Mouse (Mus musculus): ENCODE results near the gene Med19. TPM values are rescaled to one million over a fixed set of nuclear protein-coding genes. Genes with fewer than 3 reads are reported as not detected.
A peak's percentile ranks its signal among the peaks of the same experiment; 100 is the strongest.

Gene Med19
- polyA plus RNA-seq, 1 experiment from 2014 or later = 49.3 TPM

GRCm38 (mm10) chr2:84647051-84647568 is 31.1 kb upstream of the Med19 start:
- Histone ChIP-seq H3K4me1 (peaks cover 19% of the 10 kb centered on the region), H3K9ac (no peak overlapping the region), H3K4me2 (replicated peaks) (peak overlapping the region; percentile 84), H3K36me3 (no peaks in the 10 kb centered on the region), H3K4me3 (peak overlapping the region; percentile 39), H3K9me3 (replicated peaks) (no peaks in the 10 kb centered on the region), H3K27me3 (no peaks in the 10 kb centered on the region), H3K27ac (no peak overlapping the region)
- WGBS = 95% methylated on average over 6 of the region's 6 CpGs
- no peak for ATAC-seq (ENCODE audit: low FRiP score)

DNA sequence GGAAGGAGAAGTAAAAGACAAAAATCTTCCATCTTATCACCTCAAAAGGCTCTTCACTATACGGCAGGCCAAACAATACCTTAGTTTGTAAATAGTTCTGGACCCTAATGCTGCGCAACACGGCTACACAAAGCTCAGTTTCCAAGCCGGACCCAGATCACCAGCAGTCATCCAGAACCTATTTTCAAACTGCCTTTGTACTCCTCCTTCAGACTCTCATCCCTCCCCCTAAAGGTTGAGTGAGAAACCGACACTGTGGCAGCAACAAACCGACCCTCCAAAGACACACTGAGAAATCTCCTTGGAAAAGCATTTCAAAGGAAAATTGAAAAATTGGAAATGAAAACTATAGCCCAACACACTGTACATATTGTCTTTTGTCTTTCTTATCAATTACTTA is 29.8 kb upstream of the Med19 start:
- Histone ChIP-seq H3K36me3 (no peaks in the 10 kb centered on the region), H3K9ac (peak overlapping the region; percentile 60), H3K4me2 (replicated peaks) (peak overlapping the region; percentile 84), H3K27ac (peak overlapping the region; percentile 62), H3K9me3 (replicated peaks) (no peaks in the 10 kb centered on the region), H3K27me3 (no peaks in the 10 kb centered on the region), H3K4me1 (peaks cover 19% of the 10 kb centered on the region), H3K4me3 (peak overlapping the region; percentile 39)
- 30% methylated on average over 6 of the region's 6 CpGs for WGBS
- ATAC-seq (ENCODE audit: low FRiP score) = 0 out of 2 replicates have a peak, but pooled peaks have one; percentile 23

- H3K4me2 ChIP-seq (replicated peaks) = peak overlapping the region; percentile 84
- ATAC-seq (ENCODE audit: low FRiP score) = no peak
- no peaks in the 10 kb centered on the region for H3K27me3 ChIP-seq
- WGBS = 0% methylated on average over 10 of the region's 10 CpGs
- no peaks in the 10 kb centered on the region for H3K36me3 ChIP-seq
- peak overlapping the region; percentile 69 for H3K4me3 ChIP-seq
- H3K9ac ChIP-seq = peak overlapping the region; percentile 89
- no peaks in the 10 kb centered on the region for H3K9me3 ChIP-seq (replicated peaks)
- peaks cover 19% of the 10 kb centered on the region for H3K4me1 ChIP-seq
- peak overlapping the region; percentile 35 for H3K27ac ChIP-seq
These were observed 28.5 kb upstream of the Med19 start for GRCm38 (mm10) chr2:84649674-84650073.

- peak within 1 kb of the TSS; percentile 84 for H3K4me2 ChIP-seq (replicated peaks)
- no peaks in the 10 kb centered on the region for H3K9me3 ChIP-seq (replicated peaks)
- H3K4me1 ChIP-seq = peaks cover 19% of the 10 kb centered on the region
- H3K9ac ChIP-seq = peak within 1 kb of the TSS; percentile 89
- H3K27me3 ChIP-seq = no peaks in the 10 kb centered on the region
- no peaks in the 10 kb centered on the region for H3K36me3 ChIP-seq
- peak; percentile 96 for ATAC-seq (ENCODE audit: low FRiP score)
- 0% methylated on average over 15 of the region's 15 CpGs for WGBS
- H3K4me3 ChIP-seq = peak within 1 kb of the TSS; percentile 69
- peak within 1 kb of the TSS; percentile 94 for H3K27ac ChIP-seq
These were observed 27.6 kb upstream of the Med19 start, which contains the start of gene Ctnnd1 for GRCm38 (mm10) chr2:84650464-84651195. Gene Ctnnd1 (minus strand): TSS chr2:84650765.

- Histone ChIP-seq H3K4me2 (replicated peaks) (no peak overlapping the region), H3K4me3 (no peak overlapping the region), H3K27ac (no peak overlapping the region), H3K9me3 (replicated peaks) (no peaks in the 10 kb centered on the region), H3K4me1 (0 out of 2 replicates have a peak, but pooled peaks cover 5% of the 10 kb centered on the region), H3K36me3 (no peaks in the 10 kb centered on the region), H3K27me3 (no peaks in the 10 kb centered on the region), H3K9ac (no peak overlapping the region)
- ATAC-seq (ENCODE audit: low FRiP score) = no peak
These were observed 24.8 kb upstream of the Med19 start for GRCm38 (mm10) chr2:84653354-84653753.

DNA sequence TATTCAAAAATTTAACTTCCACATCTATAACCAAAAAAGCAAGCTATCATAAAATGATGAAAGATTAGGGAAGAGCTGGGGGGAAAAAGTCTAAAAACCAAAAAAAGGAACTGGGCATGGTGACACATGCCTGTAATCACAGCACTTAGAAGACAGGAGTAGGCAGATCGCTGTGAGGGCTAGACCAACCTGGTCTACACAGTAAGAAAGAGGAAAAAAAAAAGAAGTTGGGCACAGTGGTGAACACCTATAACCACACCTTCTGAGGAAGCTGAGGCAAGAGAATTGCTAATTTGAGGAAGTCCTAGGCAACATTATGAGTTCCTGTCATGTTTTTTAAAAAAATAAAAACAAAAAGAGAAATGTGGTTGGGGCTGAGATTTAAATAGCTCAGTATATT is 22.3 kb upstream of the Med19 start:
- no peak overlapping the region for H3K9ac ChIP-seq
- H3K9me3 ChIP-seq (replicated peaks) = no peaks in the 10 kb centered on the region
- no peaks in the 10 kb centered on the region for H3K36me3 ChIP-seq
- 69% methylated on average over 1 of the region's 1 CpGs for WGBS
- no peak overlapping the region for H3K4me2 ChIP-seq (replicated peaks)
- ATAC-seq (ENCODE audit: low FRiP score) = no peak
- no peak overlapping the region for H3K27ac ChIP-seq
- H3K4me1 ChIP-seq = 0 out of 2 replicates have a peak, but pooled peaks cover 3% of the 10 kb centered on the region
- H3K27me3 ChIP-seq = no peaks in the 10 kb centered on the region
- no peak overlapping the region for H3K4me3 ChIP-seq

DNA sequence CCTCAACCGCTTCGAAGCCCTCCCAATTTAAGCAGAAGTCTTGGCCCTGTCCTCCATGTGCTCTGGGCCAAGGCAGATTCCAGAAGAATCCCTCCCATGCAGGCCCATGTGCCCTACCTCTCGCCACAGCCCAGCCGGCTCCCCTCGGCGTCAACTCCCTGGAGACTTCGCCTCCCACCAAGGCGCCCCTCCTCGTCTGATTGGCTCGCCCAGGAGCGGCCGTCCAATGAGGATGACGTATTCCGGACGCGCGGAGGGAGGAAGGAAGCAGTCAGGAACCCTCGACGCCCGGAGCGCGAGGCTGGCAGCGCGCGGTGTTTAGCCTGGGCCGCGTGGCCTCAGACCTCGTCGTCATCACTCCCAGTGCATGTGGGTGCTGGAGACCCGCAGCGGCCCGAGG is 19.4 kb upstream of the Med19 start, which contains the start of gene Btbd18:
Gene Btbd18 (plus strand): TSS at position 274 of the 400 bp plus-strand sequence.
- no peaks in the 10 kb centered on the region for H3K27me3 ChIP-seq
- 92% methylated on average over 32 of the region's 32 CpGs for WGBS
- H3K4me3 ChIP-seq = no peak within 1 kb of the TSS
- no peaks in the 10 kb centered on the region for H3K36me3 ChIP-seq
- H3K4me2 ChIP-seq (replicated peaks) = no peak within 1 kb of the TSS
- no peak for ATAC-seq (ENCODE audit: low FRiP score)
- no peaks in the 10 kb centered on the region for H3K4me1 ChIP-seq
- no peak within 1 kb of the TSS for H3K27ac ChIP-seq
- H3K9ac ChIP-seq = no peak within 1 kb of the TSS
- H3K9me3 ChIP-seq (replicated peaks) = 0 out of 2 replicates have a peak, but pooled peaks cover 3% of the 10 kb centered on the region

GRCm38 (mm10) chr2:84660253-84660652 is 17.9 kb upstream of the Med19 start:
- Histone ChIP-seq H3K4me3 (no peak overlapping the region), H3K9ac (no peak overlapping the region), H3K36me3 (no peaks in the 10 kb centered on the region), H3K4me1 (no peaks in the 10 kb centered on the region), H3K4me2 (replicated peaks) (no peak overlapping the region), H3K27me3 (no peaks in the 10 kb centered on the region), H3K9me3 (replicated peaks) (0 out of 2 replicates have a peak, but pooled peaks cover 3% of the 10 kb centered on the region), H3K27ac (no peak overlapping the region)
- no peak for ATAC-seq (ENCODE audit: low FRiP score)
- 66% methylated on average over 3 of the region's 3 CpGs for WGBS

- Histone ChIP-seq H3K9ac (no peak overlapping the region), H3K4me1 (no peaks in the 10 kb centered on the region), H3K36me3 (no peaks in the 10 kb centered on the region), H3K4me3 (no peak overlapping the region), H3K27me3 (no peaks in the 10 kb centered on the region), H3K27ac (no peak overlapping the region), H3K9me3 (replicated peaks) (0 out of 2 replicates have a peak, but pooled peaks cover 3% of the 10 kb centered on the region), H3K4me2 (replicated peaks) (no peak overlapping the region)
- no peak for ATAC-seq (ENCODE audit: low FRiP score)
- 14% methylated on average over 2 of the region's 2 CpGs for WGBS
These were observed 15.3 kb upstream of the Med19 start for GRCm38 (mm10) chr2:84662866-84663265.

DNA sequence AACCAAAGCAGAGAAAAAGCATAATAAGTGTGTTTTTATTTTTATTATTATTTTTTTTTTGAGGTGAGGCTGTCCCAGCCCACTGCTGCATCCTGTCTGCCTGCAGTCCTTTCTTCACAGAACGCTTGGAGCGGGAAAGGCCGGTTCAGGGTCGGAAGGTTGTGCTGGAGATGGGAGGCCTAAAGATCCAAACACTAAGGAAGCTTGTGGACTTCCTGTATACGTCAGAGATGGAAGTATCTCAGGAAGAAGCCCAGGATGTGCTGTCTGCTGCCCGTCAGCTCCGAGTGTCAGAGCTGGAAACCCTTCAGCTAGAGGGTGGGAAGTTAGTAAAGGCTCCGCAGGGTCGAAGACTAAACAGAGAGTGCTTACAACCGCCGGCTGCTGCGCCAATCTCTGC is 12.1 kb upstream of the Med19 start:
- Histone ChIP-seq H3K4me1 (peaks cover 9% of the 10 kb centered on the region), H3K36me3 (peaks cover 9% of the 10 kb centered on the region; the same call in 1 of the 2 replicates), H3K9me3 (replicated peaks) (0 out of 2 replicates have a peak, but pooled peaks cover 3% of the 10 kb centered on the region), H3K4me3 (no peak overlapping the region), H3K27me3 (no peaks in the 10 kb centered on the region), H3K4me2 (replicated peaks) (no peak overlapping the region), H3K9ac (no peak overlapping the region), H3K27ac (no peak overlapping the region)
- no peak for ATAC-seq (ENCODE audit: low FRiP score)
- WGBS = 74% methylated on average over 12 of the region's 12 CpGs

DNA sequence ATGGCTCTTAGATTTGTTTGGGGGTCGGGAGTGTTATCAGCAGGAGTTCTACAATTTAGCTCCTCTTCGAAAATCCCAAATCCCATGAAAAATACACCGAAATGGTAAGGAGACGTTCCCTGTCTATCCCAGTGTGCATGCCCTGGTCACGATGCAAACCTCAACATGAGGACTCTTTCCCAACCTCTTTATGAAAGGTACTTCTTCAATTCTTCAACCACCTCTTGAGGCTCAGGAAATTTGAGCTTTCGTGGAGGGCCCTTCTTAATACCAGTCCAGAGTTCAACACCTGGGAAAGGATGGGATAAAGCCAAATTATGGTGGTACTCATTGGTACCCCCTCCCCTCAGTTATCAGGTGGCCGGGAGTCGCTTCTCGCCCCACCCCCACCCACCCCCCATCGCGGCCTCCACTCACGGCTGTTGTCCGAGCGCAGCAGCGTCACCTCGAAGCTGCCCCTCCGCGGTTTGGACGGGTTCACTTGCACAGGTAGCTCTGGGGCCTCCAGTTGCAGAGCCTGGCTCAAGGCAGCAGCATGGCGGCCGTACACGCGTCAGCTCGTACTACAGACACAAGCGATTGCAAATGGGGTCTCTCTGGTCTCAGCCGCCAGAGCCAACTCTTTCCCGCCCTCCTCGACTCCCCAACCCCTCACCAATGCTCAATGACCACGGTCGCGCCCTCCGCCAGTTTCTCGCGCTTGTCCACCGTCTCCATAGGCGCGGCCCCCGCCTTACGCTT is 8.2 kb upstream of the Med19 start:
- 4% methylated on average over 39 of the region's 39 CpGs for WGBS
- Histone ChIP-seq H3K27me3 (no peaks in the 10 kb centered on the region), H3K4me1 (peaks cover 9% of the 10 kb centered on the region), H3K9me3 (replicated peaks) (no peaks in the 10 kb centered on the region), H3K9ac (peak overlapping the region; percentile 90), H3K27ac (peak overlapping the region; percentile 95), H3K4me3 (peak overlapping the region; percentile 80), H3K36me3 (peaks cover 32% of the 10 kb centered on the region), H3K4me2 (replicated peaks) (peak overlapping the region; percentile 68)
- ATAC-seq (ENCODE audit: low FRiP score) = peak; percentile 81

DNA sequence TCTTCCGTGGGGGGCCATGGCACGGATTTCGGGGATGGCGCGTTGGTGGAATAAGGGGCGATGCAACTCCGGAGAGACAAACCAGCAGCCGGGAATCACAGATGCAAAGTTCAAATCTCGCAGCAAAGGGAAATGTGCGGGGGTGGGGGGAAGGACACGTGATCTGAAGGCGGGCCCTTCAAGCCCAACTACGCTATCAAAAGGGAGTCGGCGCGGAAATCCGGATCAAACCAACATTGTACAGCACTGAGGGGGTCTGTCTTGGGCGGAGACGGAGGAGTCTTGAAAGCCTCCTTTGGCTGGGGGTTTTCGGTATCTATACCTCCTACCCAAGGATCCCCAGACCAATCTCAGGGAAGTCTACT is 7.7 kb upstream of the Med19 start, which contains the start of gene Selenoh:
Gene Selenoh (minus strand): TSS at position 202 of the 365 bp plus-strand sequence.
- Histone ChIP-seq H3K9ac (peak within 1 kb of the TSS; percentile 90), H3K27ac (peak within 1 kb of the TSS; percentile 95), H3K4me1 (peaks cover 9% of the 10 kb centered on the region), H3K4me3 (peak within 1 kb of the TSS; percentile 80), H3K4me2 (replicated peaks) (peak within 1 kb of the TSS; percentile 68), H3K36me3 (peaks cover 38% of the 10 kb centered on the region), H3K27me3 (no peaks in the 10 kb centered on the region), H3K9me3 (replicated peaks) (no peaks in the 10 kb centered on the region)
- 0% methylated on average over 20 of the region's 20 CpGs for WGBS
- ATAC-seq (ENCODE audit: low FRiP score) = peak; percentile 98
